Mouse (Mus musculus): Measurements from ENCODE around the gene Tfap2c.

Tfap2c gene

GRCm38 (mm10) chr2:172551872-172552271 is 2.5 kb downstream of the Tfap2c start:
- no peak for DNase-seq

DNA sequence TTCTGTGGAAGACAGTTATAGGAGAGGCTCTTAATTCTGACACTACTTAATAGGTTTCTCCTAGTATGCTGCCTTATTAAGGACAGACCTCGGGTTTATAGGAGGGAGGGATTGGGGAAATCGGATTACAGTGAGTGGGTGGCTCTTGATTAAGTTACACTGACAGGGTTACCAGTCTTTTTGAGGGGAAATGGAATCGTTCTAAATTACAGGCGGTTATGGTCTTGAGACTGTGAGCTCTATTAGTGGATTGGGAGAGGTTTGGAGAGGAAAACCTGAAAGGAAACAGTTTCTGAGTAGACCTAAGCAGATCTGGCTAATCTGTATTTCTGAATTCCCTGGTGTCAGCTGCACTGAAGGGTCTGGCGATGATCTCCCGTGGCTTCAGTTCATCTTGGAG is 3.3 kb downstream of the Tfap2c start:
- no peak for DNase-seq

GRCm38 (mm10) chr2:172554211-172554610 is 4.8 kb downstream of the Tfap2c start:
- no peak for DNase-seq

GRCm38 (mm10) chr2:172558674-172559468 is 9.5 kb downstream of the Tfap2c start:
- DNase-seq = no peak

DNA sequence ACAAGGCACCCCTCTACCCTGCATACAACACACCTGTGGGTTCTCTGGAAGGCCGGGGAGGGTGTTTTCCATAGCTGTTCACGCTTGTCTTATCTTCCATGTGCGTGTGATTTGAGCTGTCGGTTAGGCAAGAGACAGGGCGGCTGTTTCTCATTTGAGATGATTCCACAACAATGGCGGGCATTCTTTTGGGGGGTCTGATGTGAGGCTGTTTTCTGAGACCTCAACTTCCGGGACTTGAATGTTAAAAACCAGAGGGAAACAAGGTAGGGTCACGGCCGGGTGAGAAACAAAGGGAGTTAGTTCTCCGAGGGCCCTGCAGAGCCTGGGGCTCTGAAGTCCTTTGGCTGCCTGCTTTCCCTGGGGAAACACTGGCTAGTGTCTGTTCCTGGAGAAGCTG is 11.6 kb downstream of the Tfap2c start:
- no peak for DNase-seq

DNA sequence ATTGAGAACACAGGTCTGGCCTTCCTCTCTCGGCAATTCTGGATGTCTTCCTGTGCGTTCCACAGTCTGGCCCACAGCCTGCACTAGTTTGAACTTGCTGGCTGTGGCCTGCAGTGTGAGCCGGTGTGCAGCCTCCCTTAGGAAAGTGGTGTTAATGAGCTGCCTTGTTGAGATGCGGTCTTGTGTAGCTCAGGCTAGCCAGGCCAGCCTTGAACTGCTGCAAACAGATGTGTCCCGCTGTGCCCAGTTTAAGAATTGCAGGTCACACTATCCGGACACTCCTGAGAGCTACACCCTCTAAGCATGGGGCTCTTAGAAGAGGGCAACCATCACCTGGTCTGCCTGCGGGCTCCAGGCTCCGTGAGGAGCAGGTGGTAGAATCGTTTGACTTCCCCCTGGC is 18.4 kb downstream of the Tfap2c start:
- no peak for DNase-seq

GRCm38 (mm10) chr2:172568466-172568865 is 19.1 kb downstream of the Tfap2c start:
- no peak for DNase-seq

GRCm38 (mm10) chr2:172577196-172577766 is 27.9 kb downstream of the Tfap2c start:
- DNase-seq = no peak

- no peak for DNase-seq
These were observed 29.8 kb downstream of the Tfap2c start for GRCm38 (mm10) chr2:172579221-172579620.

DNA sequence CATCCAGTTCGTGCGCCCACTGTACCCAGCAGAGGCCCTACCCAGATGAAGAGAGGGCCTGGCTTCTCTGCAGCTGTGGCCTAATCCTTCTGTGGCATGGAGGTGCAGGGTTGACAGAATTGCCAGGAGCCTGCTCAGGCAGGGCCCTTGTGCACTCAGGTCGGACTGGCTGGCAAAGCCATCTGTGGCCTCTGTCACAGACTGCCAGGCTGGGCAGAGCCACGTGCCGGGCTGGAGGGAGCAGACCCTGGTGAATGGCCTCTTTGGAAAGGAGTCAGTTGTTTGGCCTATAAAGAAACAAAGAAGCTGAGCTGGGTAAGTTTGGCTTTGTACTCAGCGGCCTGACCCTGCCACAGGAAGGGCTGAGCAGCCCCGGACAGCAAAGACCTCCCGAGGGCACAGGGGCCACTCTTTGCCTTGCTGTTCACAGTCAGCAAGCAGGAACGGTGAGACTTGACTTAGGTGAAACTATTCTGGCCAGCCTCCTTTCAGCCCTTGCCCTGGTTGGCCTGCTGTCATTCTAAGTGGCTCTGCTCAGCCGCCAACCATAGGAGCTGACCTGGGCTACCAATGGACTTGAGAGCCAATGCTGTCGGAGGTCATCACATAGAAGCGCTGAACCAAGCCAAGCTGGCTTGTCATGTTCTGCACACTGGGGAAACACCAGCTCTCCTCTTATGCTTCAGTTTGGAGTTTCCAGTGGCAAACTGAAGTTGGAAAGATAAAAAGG is 31.3 kb downstream of the Tfap2c start:
- no peak for DNase-seq

- no peak for DNase-seq
These were observed 33.9 kb downstream of the Tfap2c start for GRCm38 (mm10) chr2:172583312-172583711.

DNA sequence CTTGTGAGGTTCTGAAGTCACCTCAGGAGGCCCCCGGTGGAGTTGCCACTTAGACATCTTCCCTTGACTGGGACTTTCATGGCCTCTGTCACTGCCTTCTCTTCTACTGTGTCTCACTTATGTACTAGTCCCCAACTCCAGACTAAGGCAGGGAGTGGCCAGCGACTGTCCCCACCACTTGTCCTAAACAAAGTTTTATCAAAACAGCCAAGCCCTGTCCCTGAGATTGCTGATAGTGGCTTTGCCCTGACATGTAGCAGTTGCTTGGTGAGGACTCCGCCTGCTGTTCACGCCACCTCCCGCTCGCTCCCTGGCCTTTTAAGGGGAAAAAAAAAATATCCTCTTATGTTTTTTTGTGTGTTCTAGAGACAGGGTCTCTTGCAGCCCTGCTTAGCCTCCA is 35.9 kb downstream of the Tfap2c start:
- DNase-seq = no peak

DNA sequence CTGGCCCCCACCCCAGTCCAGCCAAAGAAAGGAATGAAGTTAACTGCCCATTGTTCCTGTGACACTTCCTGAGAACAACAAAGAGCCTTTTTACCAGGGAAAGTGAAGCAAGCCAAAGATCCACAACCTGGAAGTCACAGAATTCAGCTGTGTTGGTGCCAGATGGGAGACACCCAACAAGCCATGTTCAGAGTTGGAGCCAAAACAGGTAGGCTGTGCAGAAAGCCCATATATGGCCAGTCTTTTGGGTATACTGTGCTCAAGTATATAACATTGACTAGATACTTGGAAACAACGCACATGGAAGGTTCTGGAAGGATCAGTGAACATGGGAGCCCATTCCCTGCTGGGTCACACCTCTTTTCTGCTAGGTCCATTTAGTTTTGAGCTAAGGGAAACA is 39.7 kb downstream of the Tfap2c start:
- DNase-seq = no peak

DNA sequence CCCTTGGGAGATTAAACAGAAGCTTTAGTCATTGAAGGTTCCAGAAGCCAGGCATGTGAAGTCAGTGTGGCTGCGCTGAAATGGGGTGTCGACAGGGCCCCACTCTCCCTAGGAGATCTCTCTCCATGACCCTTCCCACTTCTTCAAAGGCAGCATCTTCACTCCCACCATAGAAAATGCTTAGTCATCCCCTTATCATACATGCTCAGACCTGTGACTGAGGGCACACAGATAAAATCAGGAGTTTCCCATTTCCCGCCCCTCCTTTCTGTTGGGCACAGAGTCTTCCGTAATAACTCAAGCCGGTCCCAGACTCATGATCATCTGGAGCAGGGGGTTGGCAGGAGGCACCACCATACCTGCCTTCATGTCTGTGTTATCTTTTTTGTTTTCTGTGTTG is 41.4 kb downstream of the Tfap2c start:
- DNase-seq = no peak

GRCm38 (mm10) chr2:172594326-172594725 is 44.9 kb downstream of the Tfap2c start:
- DNase-seq = no peak

DNA sequence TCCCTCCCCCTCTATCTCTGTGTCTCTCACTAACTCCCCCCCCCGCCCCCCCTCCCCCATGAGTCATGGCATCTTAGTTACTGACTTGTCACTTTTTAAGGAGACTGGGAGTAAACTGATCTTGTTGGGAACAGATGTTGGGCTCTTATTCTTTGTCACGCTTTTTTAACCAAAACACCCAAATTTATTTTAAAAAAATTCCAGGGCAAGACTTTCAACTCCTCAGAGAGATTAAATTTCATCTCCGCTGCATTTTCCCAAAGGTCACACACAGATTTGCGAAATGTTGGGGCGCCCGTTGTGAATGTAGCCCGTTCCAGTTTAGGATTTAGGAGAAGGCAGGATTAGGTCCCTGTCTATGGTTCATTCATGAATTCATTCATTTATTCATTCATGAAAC is 47.7 kb downstream of the Tfap2c start:
- no peak for DNase-seq

GRCm38 (mm10) chr2:172597881-172598280 is 48.5 kb downstream of the Tfap2c start:
- DNase-seq = no peak

GRCm38 (mm10) chr2:172604625-172605024 is 55.2 kb downstream of the Tfap2c start:
- DNase-seq = no peak

GRCm38 (mm10) chr2:172605642-172606041 is 56.2 kb downstream of the Tfap2c start:
- DNase-seq = no peak

GRCm38 (mm10) chr2:172607710-172608109 is 58.3 kb downstream of the Tfap2c start:
- no peak for DNase-seq
